Comparison of ENCODE assay signal across 30 mouse cellular contexts in genomic region chr4:44004623-44005409, GRCm38 (mm10). TPM values are rescaled to one million over a fixed set of nuclear protein-coding genes. Genes with fewer than 3 reads are reported as not detected.
A peak's percentile ranks its signal among the peaks of the same experiment; 100 is the strongest.
DNase-seq lines count a peak whose midpoint lies in the region; ATAC-seq and TF ChIP-seq lines count a peak whose summit lies in the region.
"Had no signal": no experiment of that assay in that cellular context is flagged by ENCODE, and none has a peak within 500 bp of the region (broad histone marks: within the 10 kb centered on the region; RNA-seq: fewer than 3 reads in every experiment).

No protein-coding gene starts in this region.

- H3K4me3 ChIP-seq in E14TG2a.4 (replicated peaks; ENCODE audit: low read length) (peak overlapping the region; percentile 75), MEL (ENCODE audit: control insufficient read depth in 1 of 2, insufficient read depth in 1 of 2, low read depth in 2 of 2, low read length in 2 of 2) (peak overlapping the region; percentile 6 to 15; a peak in 2 of 4 replicates)
- peak overlapping the region; percentile 61 for H3K4me3 ChIP-seq in liver, embryonic 15.5 days (replicated peaks)
- H3K4me3 ChIP-seq: embryonic facial prominence, embryonic 15.5 days; heart, embryonic 15.5 days; layer of hippocampus, adult 2 months; limb, embryonic 13.5 days; megakaryocyte, embryonic 14.5 days; midbrain, embryonic 13.5 days had no signal

- peaks cover 3% of the 10 kb centered on the region; the same call in 1 of the 2 replicates for H3K79me2 ChIP-seq in MEL (ENCODE audit: control insufficient read depth, insufficient read depth, low read length, poor library complexity)

- H3K27ac ChIP-seq in MEL (ENCODE audit: control insufficient read depth, low read depth, low read length): peak overlapping the region; percentile 97
- H3K27ac ChIP-seq in liver, embryonic 15.5 days (replicated peaks): peak overlapping the region; percentile 95
- H3K27ac ChIP-seq: embryonic facial prominence, embryonic 15.5 days; heart, embryonic 15.5 days; hindbrain, embryonic 14.5 days; layer of hippocampus, adult 2 months; limb, embryonic 13.5 days; midbrain, embryonic 13.5 days had no signal

- peak; percentile 42 for DNase-seq in MEL (ENCODE audit: low read depth, low spot score)
- no peak for DNase-seq in layer of hippocampus, postnatal 36 days
- DNase-seq in adrenal gland, postnatal 10 days: no peak
- no peak for DNase-seq in left cerebral cortex, postnatal 36 days (ENCODE audit: low spot score in 2 of 2)
- DNase-seq: adrenal gland, adult 2 months; cerebellum, adult 9-10 months; forebrain, postnatal 0 days; heart, postnatal 4 days; kidney, adult 9 months; kidney, postnatal 25 days; lung, embryonic 14.5 days; thymus, adult 18-20 months; thymus, postnatal 4 days had no signal

- H3K9ac ChIP-seq in MEL (ENCODE audit: control insufficient read depth, low read depth, low read length, poor library complexity, severe bottlenecking): peak overlapping the region; percentile 63
- H3K9ac ChIP-seq in liver, embryonic 15.5 days: peak overlapping the region; percentile 62
- H3K9ac ChIP-seq: embryonic facial prominence, embryonic 15.5 days; forebrain, postnatal 0 days; heart, embryonic 15.5 days; hindbrain, embryonic 14.5 days; limb, embryonic 13.5 days; lung, embryonic 14.5 days; midbrain, embryonic 13.5 days had no signal

- ATAC-seq in erythroid progenitor cell, adult 5-6 weeks (replicated peaks; ENCODE audit: low FRiP score, poor library complexity, severe bottlenecking): peak; percentile 27
- peak; percentile 50 for ATAC-seq in liver, embryonic 15.5 days (ENCODE audit: insufficient read depth)
- ATAC-seq: forebrain, postnatal 0 days; midbrain, embryonic 13.5 days had no signal

- TF ChIP-seq EP300 in MEL (IDR thresholded peaks at IDR 0.05; ENCODE audit: low read depth in 1 of 2, low read length in 2 of 2): no peak

- peaks cover 24% of the 10 kb centered on the region for H3K36me3 ChIP-seq in E14TG2a.4 (ENCODE audit: insufficient read depth, low read length)
- H3K36me3 ChIP-seq in MEL (ENCODE audit: control insufficient read depth in 1 of 2, insufficient read depth in 2 of 2, low read length in 2 of 2): peaks cover 0 to 10% of the 10 kb centered on the region in 2 experiments; a peak in 2 of 4 replicates
- H3K36me3 ChIP-seq in liver, embryonic 15.5 days (replicated peaks): peaks cover 9% of the 10 kb centered on the region; the same call in 1 of the 2 replicates
- H3K36me3 ChIP-seq: embryonic facial prominence, embryonic 15.5 days; heart, embryonic 15.5 days; limb, embryonic 13.5 days; midbrain, embryonic 13.5 days had no signal

- H3K9me3 ChIP-seq in E14TG2a.4 (ENCODE audit: low read length) (no peaks in the 10 kb centered on the region), MEL (replicated peaks; ENCODE audit: insufficient read depth, low read length) (no peaks in the 10 kb centered on the region)
- no peaks in the 10 kb centered on the region for H3K9me3 ChIP-seq in liver, embryonic 15.5 days (replicated peaks)
- H3K9me3 ChIP-seq: embryonic facial prominence, embryonic 15.5 days; heart, embryonic 15.5 days; limb, embryonic 13.5 days; midbrain, embryonic 13.5 days had no signal

- TF ChIP-seq RAD21 in MEL (IDR thresholded peaks at IDR 0.05; ENCODE audit: low read depth, low read length): no peak

- no peak; a peak in 1 of 4 replicates for TF ChIP-seq POLR2A in MEL (IDR thresholded peaks at IDR 0.05; ENCODE audit: control insufficient read depth in 1 of 2, insufficient read depth in 1 of 2, low read depth in 1 of 2, low read length in 2 of 2, poor library complexity in 1 of 2)

- TF ChIP-seq CTCF in E14TG2a.4 (conservative IDR thresholded peaks at IDR 0.05; ENCODE audit: low read length): no peak
- TF ChIP-seq CTCF in MEL (IDR thresholded peaks at IDR 0.05 in 2 of 3, conservative IDR thresholded peaks at IDR 0.05 in 1 of 3; ENCODE audit: control insufficient read depth in 1 of 3, insufficient read depth in 1 of 3, low read depth in 2 of 3, low read length in 3 of 3, poor library complexity in 1 of 3, severe bottlenecking in 1 of 3): no peak

- peaks cover 28% of the 10 kb centered on the region for H3K4me1 ChIP-seq in E14TG2a.4 (replicated peaks; ENCODE audit: low read depth, low read length)
- peaks cover 0 to 8% of the 10 kb centered on the region in 2 experiments; a peak in 2 of 4 replicates for H3K4me1 ChIP-seq in MEL (ENCODE audit: control insufficient read depth in 1 of 2, insufficient read depth in 2 of 2, low read length in 2 of 2)
- peaks cover 37% of the 10 kb centered on the region for H3K4me1 ChIP-seq in liver, embryonic 15.5 days (replicated peaks)
- H3K4me1 ChIP-seq: embryonic facial prominence, embryonic 15.5 days; heart, embryonic 15.5 days; limb, embryonic 13.5 days; midbrain, embryonic 13.5 days had no signal

- WGBS in liver, embryonic 15.5 days (ENCODE audit: insufficient replicate concordance): 58% methylated on average over 3 of the region's 3 CpGs

- intact Hi-C loops in left cerebral cortex, postnatal 36 days (cut with DNase I): no loop called here

- H3K4me2 ChIP-seq in liver, embryonic 15.5 days: peak overlapping the region; percentile 77
- H3K4me2 ChIP-seq: embryonic facial prominence, embryonic 15.5 days; heart, embryonic 15.5 days; hindbrain, embryonic 14.5 days; limb, embryonic 13.5 days; lung, embryonic 14.5 days; midbrain, embryonic 13.5 days had no signal

- H3K27me3 ChIP-seq in E14TG2a.4 (ENCODE audit: insufficient read depth, low read length): no peaks in the 10 kb centered on the region
- H3K27me3 ChIP-seq in MEL (ENCODE audit: control insufficient read depth in 1 of 2, insufficient read depth in 2 of 2, low read length in 2 of 2): no peaks in the 10 kb centered on the region
- H3K27me3 ChIP-seq in liver, embryonic 15.5 days: no peaks in the 10 kb centered on the region
- H3K27me3 ChIP-seq: embryonic facial prominence, embryonic 15.5 days; heart, embryonic 15.5 days; limb, embryonic 13.5 days; megakaryocyte, embryonic 14.5 days had no signal

TF ChIP-seq in MEL, 35 proteins besides CTCF, POLR2A, EP300 and RAD21:
- no peak for TF ChIP-seq KAT2A (conservative IDR thresholded peaks at IDR 0.05; ENCODE audit: low read depth, low read length)
- no peak for TF ChIP-seq ZMIZ1 (IDR thresholded peaks at IDR 0.05; ENCODE audit: low read depth, low read length)
- TF ChIP-seq E2F4 (IDR thresholded peaks at IDR 0.05; ENCODE audit: borderline replicate concordance, low read depth, low read length): no peak
- peak; percentile 30; the same call in 1 of the 2 replicates for TF ChIP-seq MAX (IDR thresholded peaks at IDR 0.05; ENCODE audit: low read length)
- no peak for TF ChIP-seq MAFK (IDR thresholded peaks at IDR 0.05; ENCODE audit: borderline replicate concordance, low read depth, low read length)

RNA-seq across cellular contexts. Expression of gene Clta, which starts 0.6 kb away (rescaled TPM):
- 426 and 451 TPM in 2 replicates for total RNA-seq in MEL (2012; rRNA removed)
- polyA plus RNA-seq in MEL (2012; ENCODE audit: insufficient read depth in 1 of 2, insufficient read length in 2 of 2, low read depth in 1 of 2, low replicate concordance in 2 of 2, missing spikeins in 1 of 2): 100 to 1,000 TPM in 1 of 2 experiments, not detected in 1; 589 TPM
- 151 and 166 TPM in 2 replicates for total RNA-seq in erythroid progenitor cell, adult 5-6 weeks (2015; ENCODE audit: low replicate concordance)
- total RNA-seq in erythroid progenitor cell, adult 5-6 weeks (2017; ENCODE audit: low replicate concordance): 108 and 147 TPM in 2 replicates
- polyA plus RNA-seq in liver, embryonic 15.5 days (2015; fragmentation: Nextera tagmentation; extraction: Ambion mirVana): 117 and 119 TPM in 2 replicates
- 100 to 1,000 TPM; 280 to 304 TPM for total RNA-seq in layer of hippocampus, postnatal 36 days (2021)
- total RNA-seq in adrenal gland, postnatal 10 days (2021): 100 to 1,000 TPM; 156 to 174 TPM
- 100 to 1,000 TPM; 266 to 296 TPM for total RNA-seq in left cerebral cortex, postnatal 36 days (2021)

RNA-seq across cellular contexts. Expression of gene Ccin, which starts 21.5 kb away (rescaled TPM):
- not detected in 2 replicates for total RNA-seq in MEL (2012; rRNA removed)
- polyA plus RNA-seq in MEL (2012; ENCODE audit: insufficient read depth in 1 of 2, insufficient read length in 2 of 2, low read depth in 1 of 2, low replicate concordance in 2 of 2, missing spikeins in 1 of 2): under 1 TPM in 1 of 2 experiments, not detected in 1; 0.04 TPM
- total RNA-seq in erythroid progenitor cell, adult 5-6 weeks (2015; ENCODE audit: low replicate concordance): not detected in 2 replicates
- total RNA-seq in erythroid progenitor cell, adult 5-6 weeks (2017; ENCODE audit: low replicate concordance): not detected in 2 replicates
- not detected in 2 replicates for polyA plus RNA-seq in liver, embryonic 15.5 days (2015; fragmentation: Nextera tagmentation; extraction: Ambion mirVana)
- total RNA-seq in layer of hippocampus, postnatal 36 days (2021): not detected
- total RNA-seq in adrenal gland, postnatal 10 days (2021): not detected
- not detected for total RNA-seq in left cerebral cortex, postnatal 36 days (2021)
- total RNA-seq: adrenal gland, adult 2 months; gastrocnemius, adult 18-20 months; layer of hippocampus, adult 2 months; layer of hippocampus, postnatal 25 days; left cerebral cortex, postnatal 14 days; monocyte, adult 5-6 weeks had no signal
- polyA plus RNA-seq: adrenal gland, adult 2 months; embryonic facial prominence, embryonic 15.5 days; forebrain, embryonic 11.5 days; forebrain, postnatal 0 days; heart, embryonic 15.5 days; intestine, embryonic 16.5 days; limb, embryonic 13.5 days; lung, embryonic 14.5 days; midbrain, embryonic 13.5 days; stomach, embryonic 16.5 days had no signal

RNA-seq across cellular contexts. Expression of gene Glipr2, which starts 47.6 kb away (rescaled TPM):
- 22.8 and 30.6 TPM in 2 replicates for total RNA-seq in MEL (2012; rRNA removed)
- 10 to 100 TPM in 1 of 2 experiments, not detected in 1; 25.0 TPM for polyA plus RNA-seq in MEL (2012; ENCODE audit: insufficient read depth in 1 of 2, insufficient read length in 2 of 2, low read depth in 1 of 2, low replicate concordance in 2 of 2, missing spikeins in 1 of 2)
- 9.6 and 20.2 TPM in 2 replicates for total RNA-seq in erythroid progenitor cell, adult 5-6 weeks (2015; ENCODE audit: low replicate concordance)
- 10.7 and 16.8 TPM in 2 replicates for total RNA-seq in erythroid progenitor cell, adult 5-6 weeks (2017; ENCODE audit: low replicate concordance)
- 51.3 and 56.4 TPM in 2 replicates for polyA plus RNA-seq in liver, embryonic 15.5 days (2015; fragmentation: Nextera tagmentation; extraction: Ambion mirVana)
- total RNA-seq in layer of hippocampus, postnatal 36 days (2021): 1 to 10 TPM; 2.2 TPM
- 10 to 100 TPM; 10.7 to 14.9 TPM for total RNA-seq in adrenal gland, postnatal 10 days (2021)
- total RNA-seq in left cerebral cortex, postnatal 36 days (2021): 1 to 10 TPM; 2.5 to 3.2 TPM

Comparison
In these comparisons a context has a peak if more than half of its experiments do, and no peak if none do; other contexts are left out.
1. H3K4me3 ChIP-seq: peak in every context shown above with its lines; median percentile 75 in E14TG2a.4; 61 in liver, embryonic 15.5 days; 10 in MEL.